Mouse (Mus musculus): ENCODE results near the gene Qrfp.

The Qrfp gene

GRCm38 (mm10) chr2:31810444-31810843, at the start of gene Qrfp:
TSS of gene Qrfp (minus strand) at chr2:31810580.
- DNase-seq (ENCODE audit: low read depth, low spot score), result no peak

GRCm38 (mm10) chr2:31858500-31858899, 48.1 kb upstream of the Qrfp start:
- no peak for DNase-seq (ENCODE audit: low read depth, low spot score)

- DNase-seq (ENCODE audit: low read depth, low spot score), result no peak
These were observed 46.8 kb upstream of the Qrfp start for GRCm38 (mm10) chr2:31857180-31857579.

GRCm38 (mm10) chr2:31855991-31856390, 45.6 kb upstream of the Qrfp start:
- no peak for DNase-seq (ENCODE audit: low read depth, low spot score)

GRCm38 (mm10) chr2:31850141-31850540, 39.8 kb upstream of the Qrfp start:
- no peak for DNase-seq (ENCODE audit: low read depth, low spot score)

DNA sequence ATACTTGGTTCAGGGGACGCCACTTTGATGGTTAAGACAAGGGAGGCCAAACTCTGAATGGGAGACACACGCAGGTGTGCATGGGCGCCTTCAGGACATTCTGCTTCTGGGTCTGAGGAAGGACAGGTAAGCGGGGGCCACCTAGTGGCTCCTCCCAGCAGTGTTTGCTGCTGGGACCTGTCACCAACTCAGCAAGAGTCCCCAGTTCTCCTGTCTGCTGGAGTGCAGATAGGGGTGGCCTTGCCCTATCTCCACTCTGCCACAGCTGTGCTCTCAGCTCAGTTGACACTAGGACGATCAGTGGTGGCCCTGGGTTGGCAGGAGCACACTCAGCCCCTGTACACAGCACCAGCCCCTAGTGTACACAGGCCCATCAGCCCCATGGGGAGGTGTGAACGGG, 37.5 kb upstream of the Qrfp start:
- DNase-seq (ENCODE audit: low read depth, low spot score), result no peak

DNA sequence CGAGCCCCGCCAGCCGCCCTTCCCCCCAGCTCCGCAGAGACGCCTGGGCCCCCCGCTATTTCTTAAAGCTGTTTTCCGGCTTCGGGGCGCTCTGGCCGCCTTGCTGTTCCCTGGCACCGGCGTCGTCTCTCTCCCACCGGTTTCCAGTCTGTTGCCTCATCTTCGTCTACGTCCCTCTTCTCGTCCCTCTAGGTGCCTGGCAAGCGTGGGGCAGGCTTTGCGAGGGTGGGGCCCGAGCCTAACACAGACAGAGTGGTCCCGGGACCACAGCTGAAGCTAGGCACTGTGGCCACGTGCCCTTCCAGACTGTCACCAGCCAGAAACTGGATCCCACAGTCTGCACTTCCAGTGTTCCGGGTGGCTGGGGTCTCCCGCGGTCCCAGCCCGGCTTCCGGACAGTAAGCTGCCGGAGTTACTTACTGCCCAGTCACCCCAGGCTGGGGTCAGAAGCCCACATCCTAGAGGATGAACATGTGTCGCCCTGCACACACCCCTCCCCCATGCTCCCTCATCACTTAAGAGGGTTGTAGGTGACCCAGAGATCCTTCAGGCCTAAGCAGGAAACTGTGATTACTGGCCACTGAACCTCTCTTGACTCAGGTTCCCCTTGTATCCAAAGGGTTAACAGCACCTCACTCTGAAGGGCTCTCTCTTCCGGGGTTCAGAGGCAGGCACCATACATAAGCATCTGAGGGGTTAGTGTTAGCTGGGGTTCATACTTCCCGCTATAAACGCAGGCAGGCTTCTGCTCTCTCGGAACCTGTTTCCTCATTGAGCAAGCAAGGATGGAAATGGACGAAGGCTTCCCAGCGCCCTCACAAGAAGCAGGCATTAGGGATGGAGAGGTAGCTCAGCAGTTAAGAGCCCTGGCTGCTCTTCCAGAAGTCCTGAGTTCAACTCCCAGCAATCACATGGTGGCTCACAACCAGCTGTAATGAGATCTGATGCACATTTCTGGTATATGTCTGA, 36.6 kb upstream of the Qrfp start:
- DNase-seq (ENCODE audit: low read depth, low spot score), result no peak

- no peak for DNase-seq (ENCODE audit: low read depth, low spot score)
These were observed 35.7 kb upstream of the Qrfp start, which contains the start of gene Fibcd1 for GRCm38 (mm10) chr2:31845896-31846691. TSS of gene Fibcd1 (minus strand) at chr2:31846005.

DNA sequence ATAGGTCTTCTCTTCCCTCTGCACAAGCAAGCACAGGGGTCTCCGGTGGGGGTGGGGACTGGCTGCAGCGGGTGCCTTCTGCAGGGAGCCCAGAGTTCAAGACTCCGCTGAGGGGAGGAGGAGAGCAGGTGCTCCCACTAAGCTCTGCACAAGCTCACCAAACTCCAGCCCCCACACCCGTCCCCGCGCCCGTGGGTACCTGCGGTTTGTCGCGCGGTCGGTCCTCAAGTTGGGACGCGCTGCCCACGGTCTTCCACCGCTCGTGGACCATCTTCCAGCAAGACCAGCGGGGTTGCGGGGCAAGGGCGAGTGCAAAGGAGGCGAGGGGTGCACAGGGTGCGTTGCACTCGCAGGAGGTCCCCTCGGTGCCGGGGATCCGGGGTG, 35.1 kb upstream of the Qrfp start:
- no peak for DNase-seq (ENCODE audit: low read depth, low spot score)

DNA sequence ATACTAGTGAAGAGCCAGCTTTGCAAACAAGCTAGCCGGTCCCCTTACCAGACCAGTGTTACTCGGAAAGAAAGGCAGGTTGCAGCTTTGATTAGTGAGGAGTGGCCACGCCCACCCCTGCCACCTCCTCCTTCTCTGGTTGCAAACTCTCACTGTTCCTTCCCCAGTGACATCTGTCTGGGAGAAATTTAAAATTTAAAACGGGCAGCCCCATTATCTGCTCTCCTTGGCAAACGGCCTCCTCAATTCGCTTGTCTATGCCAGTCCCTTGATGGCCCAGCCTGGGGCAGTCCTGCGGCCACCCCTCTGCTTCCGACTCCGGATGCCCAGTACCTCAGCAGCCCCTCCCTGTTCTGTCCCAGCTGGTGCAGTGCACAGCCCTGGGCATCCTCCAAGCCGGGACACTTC, 34.4 kb upstream of the Qrfp start:
- no peak for DNase-seq (ENCODE audit: low read depth, low spot score)

GRCm38 (mm10) chr2:31838868-31839267, 28.5 kb upstream of the Qrfp start:
- DNase-seq (ENCODE audit: low read depth, low spot score), result no peak

GRCm38 (mm10) chr2:31836985-31837384, 26.6 kb upstream of the Qrfp start:
- no peak for DNase-seq (ENCODE audit: low read depth, low spot score)

GRCm38 (mm10) chr2:31836091-31836490, 25.7 kb upstream of the Qrfp start:
- DNase-seq (ENCODE audit: low read depth, low spot score), result no peak

- no peak for DNase-seq (ENCODE audit: low read depth, low spot score)
These were observed 18.0 kb upstream of the Qrfp start for GRCm38 (mm10) chr2:31828311-31828825.

- no peak for DNase-seq (ENCODE audit: low read depth, low spot score)
These were observed 17.5 kb upstream of the Qrfp start for GRCm38 (mm10) chr2:31827877-31828276.

DNA sequence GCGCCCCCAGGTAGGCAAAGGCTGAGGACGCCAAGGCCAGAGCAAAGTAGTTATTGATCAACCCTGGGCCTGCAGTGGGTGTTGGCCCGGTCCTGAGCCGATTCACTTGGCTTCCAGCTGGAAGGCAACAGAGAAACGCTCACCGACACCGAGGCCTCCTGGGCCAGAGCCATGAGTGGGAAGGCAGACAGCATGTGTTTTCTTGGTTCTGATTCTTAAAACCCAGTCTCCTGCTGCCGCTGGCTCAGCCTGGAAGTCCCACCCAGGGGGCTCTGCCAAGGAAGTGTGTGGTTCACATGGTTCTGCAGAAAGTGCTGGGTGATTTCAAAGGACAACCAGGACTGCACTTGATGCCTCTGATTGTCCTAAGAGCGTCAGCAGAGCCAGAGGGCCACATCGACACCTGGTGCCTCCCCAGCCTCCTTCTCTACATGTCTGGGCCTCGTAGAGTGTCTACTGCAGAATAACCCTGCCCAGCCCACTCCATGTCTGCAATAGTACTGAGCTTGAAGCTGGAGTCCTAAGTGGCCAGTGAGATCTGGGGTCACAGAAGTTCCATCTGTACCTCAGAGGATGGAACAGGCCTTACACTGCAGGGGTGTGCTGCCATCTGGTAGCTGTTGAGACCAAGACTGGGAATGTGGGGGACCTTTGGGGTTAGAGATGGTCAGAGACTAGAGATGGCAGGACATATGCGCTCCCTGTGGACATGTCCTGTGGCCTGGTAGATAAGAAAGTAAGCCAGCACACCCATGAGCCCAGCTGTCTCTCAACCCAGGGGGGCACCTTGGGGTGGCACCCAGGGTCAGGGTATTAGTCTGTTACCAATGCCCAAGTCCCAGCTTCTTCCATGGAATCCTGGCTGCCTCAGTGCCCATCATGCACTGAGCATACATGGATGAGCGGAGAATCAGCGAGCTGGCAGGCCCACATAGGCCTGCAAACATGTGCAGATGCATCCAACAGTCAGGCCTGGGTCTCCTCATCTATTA, 16.0 kb upstream of the Qrfp start:
- DNase-seq (ENCODE audit: low read depth, low spot score), result no peak

- no peak for DNase-seq (ENCODE audit: low read depth, low spot score)
These were observed 15.1 kb upstream of the Qrfp start for GRCm38 (mm10) chr2:31825469-31825911.

DNA sequence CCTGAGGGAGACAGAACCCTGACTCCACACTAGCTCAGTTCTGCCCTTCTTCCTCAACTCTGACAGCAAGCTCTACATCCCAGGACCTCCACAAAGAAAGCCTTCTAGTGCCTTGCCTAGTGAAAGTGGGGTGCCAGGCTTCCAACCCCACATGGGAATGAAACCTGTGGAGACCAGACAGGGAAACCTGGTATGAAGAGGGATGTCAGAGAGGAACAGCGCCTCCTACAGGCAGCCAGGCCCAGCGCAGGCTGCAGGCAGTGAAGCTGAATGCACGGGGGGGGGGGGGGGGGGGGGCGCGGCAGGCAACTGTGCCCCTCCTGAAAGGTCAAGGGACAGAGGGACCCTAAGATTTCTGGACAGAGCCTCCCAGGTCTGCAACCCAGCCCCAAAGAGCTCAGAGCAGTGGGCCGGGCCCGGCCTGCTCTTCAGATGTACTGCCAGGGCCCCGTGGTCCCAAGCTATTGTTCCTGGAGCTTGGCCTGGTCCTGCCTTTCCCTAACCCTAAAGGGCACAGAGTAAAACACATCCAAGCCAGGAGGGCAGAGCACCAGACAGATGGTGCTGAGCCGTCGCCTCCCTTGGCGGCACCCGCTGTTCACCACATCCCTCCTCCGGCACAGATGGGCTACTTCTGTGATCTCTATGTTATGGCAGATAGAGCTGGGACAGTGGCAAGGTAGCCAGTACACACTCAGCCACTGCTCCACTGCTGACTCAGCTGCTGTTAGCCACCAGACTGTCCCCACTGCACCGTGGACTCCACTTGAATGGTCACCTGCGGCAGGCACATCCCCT, 13.8 kb upstream of the Qrfp start:
- no peak for DNase-seq (ENCODE audit: low read depth, low spot score)

DNA sequence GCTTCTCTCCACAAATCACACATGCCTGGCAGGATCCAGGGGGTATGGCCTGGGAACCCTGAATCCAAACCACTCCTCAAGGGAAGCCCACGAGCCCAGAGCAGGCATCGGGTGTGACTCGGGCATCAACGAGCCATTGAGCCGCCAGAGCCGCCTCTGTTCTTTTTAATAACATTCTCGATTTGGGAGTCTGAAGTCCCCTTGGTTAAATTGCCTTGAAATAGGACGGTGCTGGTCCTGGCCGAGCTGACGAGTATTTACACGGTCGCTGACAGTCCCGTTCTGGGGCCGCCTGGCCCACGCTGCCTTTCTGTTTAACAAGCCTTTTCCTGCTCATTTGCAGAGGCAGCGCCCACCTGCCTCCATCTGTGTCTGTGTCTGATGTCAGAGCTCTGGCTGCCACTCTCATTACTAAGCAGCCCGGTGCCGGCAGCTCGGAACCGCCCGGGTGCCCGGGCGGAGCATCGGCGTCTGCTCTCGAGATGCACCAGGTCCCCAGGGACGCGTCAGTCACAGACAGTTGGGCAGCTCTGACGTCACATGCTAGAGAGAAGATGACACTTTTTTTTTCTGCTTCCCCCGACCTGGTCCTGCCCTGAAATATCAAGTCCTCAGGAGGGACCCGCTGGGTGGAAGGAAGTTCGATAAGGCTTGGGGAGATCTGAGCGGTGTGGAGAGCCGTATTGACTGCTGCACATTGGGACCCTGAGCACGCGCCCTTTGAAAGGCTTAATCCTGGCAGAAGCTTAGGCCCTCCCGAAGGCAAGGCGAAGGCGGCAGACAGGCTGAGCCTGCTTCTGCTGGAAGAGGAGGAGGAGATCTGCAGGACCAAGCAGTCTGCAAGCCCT, 12.4 kb upstream of the Qrfp start:
- DNase-seq (ENCODE audit: low read depth, low spot score), result no peak

All from embryo, embryonic 11.5 days (tissue).